15 mouse cellular contexts compared by ENCODE assay signal in genomic region chr1:132261058-132261457, GRCm38 (mm10). TPM values are rescaled to one million over a fixed set of nuclear protein-coding genes. Genes with fewer than 3 reads are reported as not detected.
DNase-seq lines count a peak whose midpoint lies in the region; ATAC-seq and TF ChIP-seq lines count a peak whose summit lies in the region.
"Had no signal": no experiment of that assay in that cellular context is flagged by ENCODE, and none has a peak within 500 bp of the region (broad histone marks: within the 10 kb centered on the region; RNA-seq: fewer than 3 reads in every experiment).

No protein-coding gene starts in this region.

- WGBS in kidney, adult 2 months = 70% methylated on average over 5 of the region's 5 CpGs
- 58% methylated on average over 5 of the region's 5 CpGs for WGBS in lung, embryonic 14.5 days
- WGBS in kidney, embryonic 16.5 days = 72% methylated on average over 5 of the region's 5 CpGs

- no peaks in the 10 kb centered on the region for H3K27me3 ChIP-seq in kidney, adult 2 months (replicated peaks; ENCODE audit: control insufficient read depth, insufficient read depth, low read length)
- no peaks in the 10 kb centered on the region for H3K27me3 ChIP-seq in lung, embryonic 14.5 days (ENCODE audit: insufficient read depth, low read length)
- H3K27me3 ChIP-seq in kidney, embryonic 16.5 days (ENCODE audit: insufficient read depth, low read length) = no peaks in the 10 kb centered on the region

- peak; percentile 33; the same call in 1 of the 2 replicates for TF ChIP-seq CTCF in kidney, adult 2 months (conservative IDR thresholded peaks at IDR 0.05; ENCODE audit: insufficient read depth, insufficient read length, low read depth, low read length)
- TF ChIP-seq CTCF in lung, embryonic 14.5 days (IDR thresholded peaks at IDR 0.05; ENCODE audit: low read depth) = peak; percentile 44

- H3K36me3 ChIP-seq in kidney, adult 2 months (ENCODE audit: control insufficient read depth, insufficient read depth, low read length) = no peaks in the 10 kb centered on the region
- no peaks in the 10 kb centered on the region for H3K36me3 ChIP-seq in lung, embryonic 14.5 days (ENCODE audit: insufficient read depth)
- H3K36me3 ChIP-seq in kidney, embryonic 16.5 days (ENCODE audit: insufficient read depth, low read length) = no peaks in the 10 kb centered on the region
- H3K36me3 ChIP-seq: embryonic facial prominence, embryonic 10.5 days; hindbrain, embryonic 10.5 days had no signal

- H3K9ac ChIP-seq in lung, embryonic 14.5 days = no peak overlapping the region
- H3K9ac ChIP-seq in kidney, embryonic 16.5 days (replicated peaks; ENCODE audit: low read length) = no peak overlapping the region

- no peak for ATAC-seq in lung, embryonic 14.5 days (ENCODE audit: insufficient read depth)
- ATAC-seq in inflammation-experienced regulatory T-cells, adult 6 months = no peak
- no peak for ATAC-seq in kidney, embryonic 16.5 days (ENCODE audit: low FRiP score, low TSS enrichment)

- no peak overlapping the region for H3K27ac ChIP-seq in kidney, adult 2 months (ENCODE audit: insufficient read depth, low read depth, low read length)
- no peak overlapping the region for H3K27ac ChIP-seq in lung, embryonic 14.5 days (ENCODE audit: low read depth)
- H3K27ac ChIP-seq in kidney, embryonic 16.5 days (ENCODE audit: low read length) = no peak overlapping the region
- H3K27ac ChIP-seq: embryonic facial prominence, embryonic 10.5 days; hindbrain, embryonic 10.5 days had no signal

- DNase-seq in kidney, adult 2 months = no peak
- DNase-seq in kidney, postnatal 10 days = no peak
- DNase-seq in B cell, adult 2 months = peak; percentile 48 to 49
- peak; percentile 37 for DNase-seq in NIH3T3 (ENCODE audit: low read depth)
- DNase-seq in lung, embryonic 14.5 days = peak; percentile 11
- DNase-seq in layer of hippocampus, postnatal 10 days (ENCODE audit: low spot score in 2 of 2) = no peak
- DNase-seq: adrenal gland, adult 2 months had no signal

- H3K4me2 ChIP-seq in lung, embryonic 14.5 days = no peak overlapping the region
- no peak overlapping the region for H3K4me2 ChIP-seq in kidney, embryonic 16.5 days (replicated peaks; ENCODE audit: low read depth, low read length)

- TF ChIP-seq POLR2A in kidney, adult 2 months (IDR thresholded peaks at IDR 0.05; ENCODE audit: low read depth, low read length) = no peak

- H3K4me1 ChIP-seq in kidney, adult 2 months (ENCODE audit: control insufficient read depth, insufficient read depth, low read length) = no peaks in the 10 kb centered on the region
- no peaks in the 10 kb centered on the region for H3K4me1 ChIP-seq in lung, embryonic 14.5 days (ENCODE audit: insufficient read depth)
- peaks cover 5% of the 10 kb centered on the region; the same call in 1 of the 2 replicates for H3K4me1 ChIP-seq in kidney, embryonic 16.5 days (ENCODE audit: insufficient read depth, low read length)

- H3K4me3 ChIP-seq in kidney, adult 2 months (ENCODE audit: insufficient read depth, low read depth, low read length) = no peak overlapping the region
- no peak overlapping the region for H3K4me3 ChIP-seq in lung, embryonic 14.5 days (ENCODE audit: low read depth, low read length)
- H3K4me3 ChIP-seq in kidney, embryonic 16.5 days (ENCODE audit: low read length) = no peak overlapping the region
- H3K4me3 ChIP-seq: embryonic facial prominence, embryonic 10.5 days; hindbrain, embryonic 10.5 days; megakaryocyte, embryonic 14.5 days had no signal

- no peaks in the 10 kb centered on the region for H3K9me3 ChIP-seq in lung, embryonic 14.5 days (ENCODE audit: low read depth, low read length)
- H3K9me3 ChIP-seq in kidney, embryonic 16.5 days (ENCODE audit: low read length) = no peaks in the 10 kb centered on the region
- H3K9me3 ChIP-seq: embryonic facial prominence, embryonic 10.5 days; hindbrain, embryonic 10.5 days; megakaryocyte, embryonic 14.5 days had no signal

RNA-seq across cellular contexts. Expression of gene Gm10188, which starts 31.5 kb away (rescaled TPM):
- polyA plus RNA-seq in kidney, adult 2 months (2012; rRNA removed) = not detected in 2 replicates
- polyA plus RNA-seq in lung, embryonic 14.5 days (2014; fragmentation: Nextera tagmentation; extraction: Ambion mirVana) = not detected in 2 replicates
- not detected for polyA plus RNA-seq in inflammation-experienced regulatory T-cells, adult 6 months (2017; shearing (Covaris generic))
- not detected for total RNA-seq in layer of hippocampus, postnatal 10 days (2021)
- not detected in 2 replicates for polyA plus RNA-seq in kidney, embryonic 16.5 days (2015; fragmentation: Nextera tagmentation; extraction: Ambion mirVana)
- total RNA-seq: adrenal gland, adult 2 months; layer of hippocampus, postnatal 25 days; neutrophil, adult 5-6 weeks had no signal
- polyA plus RNA-seq: adrenal gland, adult 2 months; embryonic facial prominence, embryonic 10.5 days; stomach, embryonic 14.5 days had no signal

RNA-seq across cellular contexts. Expression of gene Klhdc8a, which starts 37.4 kb away (rescaled TPM):
- polyA plus RNA-seq in kidney, adult 2 months (2012; rRNA removed) = 15.7 and 17.7 TPM in 2 replicates
- polyA plus RNA-seq in lung, embryonic 14.5 days (2014; fragmentation: Nextera tagmentation; extraction: Ambion mirVana) = 0.46 and 0.54 TPM in 2 replicates
- not detected for polyA plus RNA-seq in inflammation-experienced regulatory T-cells, adult 6 months (2017; shearing (Covaris generic))
- 10 to 100 TPM; 11.1 to 11.5 TPM for total RNA-seq in layer of hippocampus, postnatal 10 days (2021)
- 1.8 and 2.1 TPM in 2 replicates for polyA plus RNA-seq in kidney, embryonic 16.5 days (2015; fragmentation: Nextera tagmentation; extraction: Ambion mirVana)
- total RNA-seq: neutrophil, adult 5-6 weeks had no signal
- polyA plus RNA-seq: stomach, embryonic 14.5 days had no signal

RNA-seq across cellular contexts. Expression of gene Nuak2, which starts 54.9 kb away (rescaled TPM):
- 56.1 and 73.7 TPM in 2 replicates for polyA plus RNA-seq in kidney, adult 2 months (2012; rRNA removed)
- 13.5 and 15.4 TPM in 2 replicates for polyA plus RNA-seq in lung, embryonic 14.5 days (2014; fragmentation: Nextera tagmentation; extraction: Ambion mirVana)
- 1 to 10 TPM; 2.2 to 3.0 (median 2.6) TPM for polyA plus RNA-seq in inflammation-experienced regulatory T-cells, adult 6 months (2017; shearing (Covaris generic))
- 1 to 10 TPM; 3.1 TPM for total RNA-seq in layer of hippocampus, postnatal 10 days (2021)
- polyA plus RNA-seq in kidney, embryonic 16.5 days (2015; fragmentation: Nextera tagmentation; extraction: Ambion mirVana) = 4.3 and 5.5 TPM in 2 replicates

Comparison
In these comparisons a context has a peak if more than half of its experiments do, and no peak if none do; other contexts are left out.
1. DNase-seq: peak in B cell, adult 2 months (2 of 2), NIH3T3 (single experiment) and lung, embryonic 14.5 days (single experiment); none in kidney, adult 2 months (single experiment), kidney, postnatal 10 days (single experiment) and layer of hippocampus, postnatal 10 days (0 of 2).